Mouse (Mus musculus): ENCODE measurements around the gene Rbm20.

Rbm20 gene

GRCm38 (mm10) chr19:53855781-53856180 is 178.7 kb downstream of the Rbm20 start:
- no peak for DNase-seq

GRCm38 (mm10) chr19:53856794-53857193 is 179.7 kb downstream of the Rbm20 start:
- no peak for DNase-seq

- no peak for DNase-seq
These were observed 180.9 kb downstream of the Rbm20 start for GRCm38 (mm10) chr19:53857962-53858361.

GRCm38 (mm10) chr19:53859149-53859548 is 182.0 kb downstream of the Rbm20 start:
- no peak for DNase-seq

GRCm38 (mm10) chr19:53859593-53859992 is 182.5 kb downstream of the Rbm20 start:
- no peak for DNase-seq

GRCm38 (mm10) chr19:53861346-53861745 is 184.2 kb downstream of the Rbm20 start:
- DNase-seq, result no peak

GRCm38 (mm10) chr19:53862573-53863246 is 185.6 kb downstream of the Rbm20 start:
- no peak for DNase-seq

- DNase-seq, result no peak
These were observed 190.1 kb downstream of the Rbm20 start for GRCm38 (mm10) chr19:53867238-53867637.

- no peak for DNase-seq
These were observed 191.0 kb downstream of the Rbm20 start for GRCm38 (mm10) chr19:53868125-53868524.

GRCm38 (mm10) chr19:53868796-53869195 is 191.7 kb downstream of the Rbm20 start:
- no peak for DNase-seq

GRCm38 (mm10) chr19:53869427-53870385 is 192.6 kb downstream of the Rbm20 start:
- DNase-seq, result no peak

GRCm38 (mm10) chr19:53870568-53870967 is 193.5 kb downstream of the Rbm20 start:
- DNase-seq, result no peak

GRCm38 (mm10) chr19:53871502-53871901 is 194.4 kb downstream of the Rbm20 start:
- DNase-seq, result no peak

GRCm38 (mm10) chr19:53872994-53873713 is 196.0 kb downstream of the Rbm20 start:
- no peak for DNase-seq

GRCm38 (mm10) chr19:53875246-53875645 is 198.1 kb downstream of the Rbm20 start:
- DNase-seq, result no peak

- no peak for DNase-seq
These were observed 200.7 kb downstream of the Rbm20 start for GRCm38 (mm10) chr19:53877779-53878178.

- no peak for DNase-seq
These were observed 203.4 kb downstream of the Rbm20 start for GRCm38 (mm10) chr19:53880460-53880859.

GRCm38 (mm10) chr19:53881786-53882185 is 204.7 kb downstream of the Rbm20 start:
- DNase-seq, result no peak

GRCm38 (mm10) chr19:53885450-53885849 is 208.3 kb downstream of the Rbm20 start:
- no peak for DNase-seq

GRCm38 (mm10) chr19:53886576-53887370 is 209.7 kb downstream of the Rbm20 start:
- no peak for DNase-seq

GRCm38 (mm10) chr19:53887822-53888221 is 210.7 kb downstream of the Rbm20 start:
- no peak for DNase-seq

GRCm38 (mm10) chr19:53888331-53888730 is 211.2 kb downstream of the Rbm20 start:
- no peak for DNase-seq

All from embryo, embryonic 11 days (tissue).